Mouse (Mus musculus): ENCODE measurements around the gene Fam83g.

Gene Fam83g

GRCm38 (mm10) chr11:61652216-61652615, 31.7 kb upstream of the Fam83g start:
- DNase-seq (ENCODE audit: low spot score) = no peak

- no peak for DNase-seq (ENCODE audit: low spot score)
These were observed 31.0 kb upstream of the Fam83g start, which contains the start of gene Grap for GRCm38 (mm10) chr11:61652686-61653447. TSS of gene Grap (plus strand) at chr11:61653265.

DNA sequence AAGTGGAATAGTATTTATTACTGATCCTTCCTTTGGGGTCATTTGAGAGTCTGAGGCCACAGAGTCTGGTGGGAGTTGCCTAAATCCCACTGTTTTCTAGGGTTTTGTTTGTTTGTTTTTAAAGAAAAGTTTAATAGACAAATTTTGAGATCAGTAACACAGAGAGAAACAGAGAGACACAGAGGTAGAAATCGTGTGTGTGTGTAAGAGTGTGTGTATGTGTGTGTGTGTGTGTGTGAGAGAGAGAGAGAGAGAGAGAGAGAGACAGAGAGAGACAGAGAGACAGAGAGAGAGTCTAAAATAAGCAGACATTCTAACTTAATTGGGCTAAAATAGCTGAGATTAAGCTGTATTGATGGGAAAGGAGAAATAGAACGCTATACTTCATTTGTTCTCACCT, 30.3 kb upstream of the Fam83g start:
- DNase-seq (ENCODE audit: low spot score) = no peak

DNA sequence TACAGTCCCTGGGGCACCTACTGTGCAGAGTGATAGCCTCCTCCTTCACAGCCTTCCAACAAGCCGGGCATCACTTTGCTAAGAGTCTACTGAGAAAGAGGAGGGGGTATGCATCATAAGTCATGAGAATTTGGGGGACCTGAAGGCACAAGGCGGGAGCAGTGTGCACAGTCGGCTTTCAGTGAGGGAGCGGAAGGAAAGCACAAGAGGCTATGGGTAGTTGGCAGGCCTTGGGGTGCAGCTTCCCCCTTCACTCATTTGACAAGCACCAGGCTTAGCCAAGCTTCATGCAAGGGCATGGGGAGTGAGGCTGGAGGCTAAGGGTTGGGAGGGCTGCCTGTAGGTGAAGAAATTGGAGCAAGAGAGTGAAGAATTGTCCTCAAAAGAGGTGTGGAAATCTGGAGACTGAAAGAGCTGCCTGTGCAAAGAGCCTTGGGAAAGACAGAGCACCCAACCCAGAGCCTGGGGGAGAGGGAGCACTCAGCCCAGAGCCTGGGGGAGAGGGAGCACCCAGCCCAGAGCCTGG, 29.0 kb upstream of the Fam83g start:
- no peak for DNase-seq (ENCODE audit: low spot score)

- DNase-seq (ENCODE audit: low spot score) = no peak
These were observed 28.2 kb upstream of the Fam83g start for GRCm38 (mm10) chr11:61655649-61656048.

DNA sequence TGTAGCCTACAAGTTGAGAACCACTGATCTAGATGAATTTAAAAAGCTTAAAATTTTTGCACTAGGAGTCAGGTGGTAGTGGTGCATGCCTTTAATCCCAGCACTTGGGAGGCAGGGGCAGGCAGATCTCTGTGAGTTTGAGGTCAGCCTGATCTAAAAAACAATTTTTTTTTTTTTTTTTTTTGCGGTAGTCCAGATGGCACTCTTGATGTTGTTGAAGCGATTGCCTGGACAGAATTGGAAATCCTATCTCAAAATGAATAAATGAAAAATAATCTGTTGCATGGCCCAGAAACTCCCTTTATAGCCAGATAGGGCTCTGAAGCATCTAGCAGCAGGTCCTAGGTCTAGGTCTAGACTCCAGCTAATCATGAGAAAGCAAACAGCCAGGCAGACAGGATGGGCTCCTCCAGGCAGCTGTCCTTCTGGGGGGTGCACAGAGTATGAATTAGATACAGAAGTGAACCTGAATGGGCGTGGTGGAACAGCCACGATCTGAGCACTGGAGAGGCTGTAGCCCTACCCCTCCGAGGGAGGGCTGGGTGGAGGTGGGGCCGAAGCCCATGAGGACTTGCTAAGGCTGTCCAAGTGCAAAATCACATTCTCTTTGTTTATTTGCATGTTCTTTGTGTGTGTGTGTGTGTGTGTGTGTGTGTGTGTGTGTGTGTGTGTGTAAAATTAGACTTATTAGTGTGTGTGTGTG, 27.6 kb upstream of the Fam83g start:
- no peak for DNase-seq (ENCODE audit: low spot score)

GRCm38 (mm10) chr11:61657432-61657831, 26.5 kb upstream of the Fam83g start:
- no peak for DNase-seq (ENCODE audit: low spot score)

DNA sequence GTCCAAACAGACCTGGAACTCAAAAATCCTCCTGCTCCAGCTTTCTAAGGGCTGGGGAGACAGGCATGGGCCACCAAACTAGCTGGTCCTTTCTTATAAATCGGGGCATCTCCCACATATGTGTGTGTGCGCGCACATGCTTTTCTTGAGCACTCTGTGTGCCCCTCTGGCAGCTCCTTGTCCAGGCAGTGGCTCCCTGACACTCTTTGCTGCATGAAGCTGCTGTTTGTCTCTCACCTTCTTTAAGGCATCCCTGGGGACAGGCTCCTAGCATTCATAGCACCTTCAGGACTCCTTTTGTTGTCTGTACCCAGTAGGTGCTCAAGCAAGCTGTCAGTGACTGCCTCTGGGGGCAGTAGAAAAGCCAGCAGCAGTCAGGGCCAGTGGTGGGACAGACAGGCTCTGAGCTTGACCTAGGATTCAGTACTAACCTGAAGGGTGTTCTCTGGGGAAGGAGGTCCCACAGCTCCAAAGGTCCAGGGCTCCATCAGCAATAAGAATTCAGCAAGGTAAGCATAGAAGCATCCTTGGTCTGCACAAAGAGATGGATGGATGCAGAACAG, 25.4 kb upstream of the Fam83g start:
- no peak for DNase-seq (ENCODE audit: low spot score)

- no peak for DNase-seq (ENCODE audit: low spot score)
These were observed 24.7 kb upstream of the Fam83g start for GRCm38 (mm10) chr11:61659011-61659858.

- DNase-seq (ENCODE audit: low spot score) = no peak
These were observed 23.9 kb upstream of the Fam83g start for GRCm38 (mm10) chr11:61660001-61660400.

DNA sequence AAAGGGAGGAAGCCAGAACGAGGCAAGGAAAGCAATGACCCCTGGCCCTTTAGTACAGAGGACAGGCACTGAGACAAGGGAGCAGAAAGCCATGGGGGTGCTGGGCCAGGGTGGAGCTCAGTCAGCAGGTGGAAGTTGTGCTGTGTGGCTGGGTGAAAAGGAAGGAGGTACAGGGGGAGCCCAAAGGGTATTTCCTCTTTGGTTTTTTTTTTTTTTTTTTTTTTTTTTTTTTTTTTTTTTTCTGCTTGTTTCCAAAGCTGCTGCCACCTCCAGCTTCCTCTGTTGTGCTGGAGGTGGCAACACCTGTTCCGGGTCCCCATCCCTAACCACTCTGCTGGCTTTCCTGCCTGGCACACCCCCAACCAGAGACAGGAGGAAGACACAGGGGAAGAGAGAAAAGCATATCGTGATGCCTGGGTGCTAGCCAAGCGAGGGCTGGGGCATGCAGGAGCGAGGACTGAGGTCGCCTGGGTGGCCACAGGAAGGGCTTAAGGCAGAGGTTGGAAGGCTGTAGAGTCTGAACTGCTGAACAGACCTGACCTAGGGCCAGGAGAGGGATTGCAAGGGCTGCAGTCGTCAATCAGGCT, 23.0 kb upstream of the Fam83g start:
- no peak for DNase-seq (ENCODE audit: low spot score)

GRCm38 (mm10) chr11:61662189-61662588, 21.7 kb upstream of the Fam83g start:
- no peak for DNase-seq (ENCODE audit: low spot score)

DNA sequence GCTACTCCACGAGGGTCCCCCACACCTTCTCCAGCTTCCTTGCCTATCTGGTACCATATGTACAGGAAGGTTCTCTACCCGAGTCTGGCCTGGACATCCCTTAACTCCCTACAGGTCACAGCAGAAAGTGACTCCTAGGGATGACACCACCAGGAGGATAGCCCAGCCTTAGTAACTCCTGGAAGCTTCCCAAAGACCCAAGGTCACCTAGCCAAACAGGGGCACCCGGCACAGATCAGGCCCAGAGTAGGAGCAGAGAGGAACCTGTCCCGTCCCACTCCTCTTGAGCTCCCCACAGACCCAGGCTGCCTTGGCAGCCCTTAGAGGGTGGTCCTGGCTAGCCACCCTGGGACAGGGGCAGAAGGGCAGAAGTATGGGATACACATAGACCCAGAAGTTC, 18.5 kb upstream of the Fam83g start:
- no peak for DNase-seq (ENCODE audit: low spot score)

DNA sequence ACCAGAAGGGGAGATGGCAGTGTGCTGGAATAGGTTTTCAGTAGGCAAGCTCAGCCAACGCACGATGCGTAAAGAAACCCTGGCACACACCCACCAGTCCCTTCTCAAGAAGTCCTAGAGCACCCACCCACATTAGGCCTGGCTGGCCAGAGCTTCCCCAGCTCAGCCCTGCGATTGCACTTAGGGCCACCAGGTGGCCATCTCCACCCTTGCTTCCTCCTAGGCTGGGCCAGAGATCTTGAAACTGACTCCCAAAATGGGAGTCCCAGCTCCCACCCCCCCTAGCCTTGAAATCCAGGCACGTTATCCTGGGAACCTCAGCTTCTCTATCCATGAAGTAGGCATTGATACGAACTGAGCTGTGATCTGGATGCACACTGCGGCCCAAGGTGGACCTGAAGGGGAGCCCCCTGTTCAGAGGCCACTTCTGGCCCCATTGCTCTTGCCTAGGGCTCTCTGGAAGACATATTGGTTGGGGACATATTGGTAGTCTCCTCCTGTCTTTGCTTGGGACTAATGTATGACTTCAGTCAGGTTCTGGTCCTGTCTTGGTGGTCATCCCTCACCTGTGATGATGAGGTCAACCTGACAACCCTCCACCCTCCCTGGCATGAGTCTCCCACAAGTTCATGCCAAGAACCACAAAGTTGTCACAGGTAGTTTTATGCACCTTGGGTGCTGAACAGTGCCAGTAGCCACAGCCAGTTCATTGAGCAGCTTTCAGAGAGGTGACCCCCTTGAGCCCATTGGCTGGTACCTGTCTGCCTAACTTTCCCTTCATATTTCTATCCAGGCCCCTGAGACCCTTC, 17.7 kb upstream of the Fam83g start:
- no peak for DNase-seq (ENCODE audit: low spot score)

GRCm38 (mm10) chr11:61667248-61667647, 16.6 kb upstream of the Fam83g start:
- no peak for DNase-seq (ENCODE audit: low spot score)

- no peak for DNase-seq (ENCODE audit: low spot score)
These were observed 16.1 kb upstream of the Fam83g start for GRCm38 (mm10) chr11:61667782-61668181.

DNA sequence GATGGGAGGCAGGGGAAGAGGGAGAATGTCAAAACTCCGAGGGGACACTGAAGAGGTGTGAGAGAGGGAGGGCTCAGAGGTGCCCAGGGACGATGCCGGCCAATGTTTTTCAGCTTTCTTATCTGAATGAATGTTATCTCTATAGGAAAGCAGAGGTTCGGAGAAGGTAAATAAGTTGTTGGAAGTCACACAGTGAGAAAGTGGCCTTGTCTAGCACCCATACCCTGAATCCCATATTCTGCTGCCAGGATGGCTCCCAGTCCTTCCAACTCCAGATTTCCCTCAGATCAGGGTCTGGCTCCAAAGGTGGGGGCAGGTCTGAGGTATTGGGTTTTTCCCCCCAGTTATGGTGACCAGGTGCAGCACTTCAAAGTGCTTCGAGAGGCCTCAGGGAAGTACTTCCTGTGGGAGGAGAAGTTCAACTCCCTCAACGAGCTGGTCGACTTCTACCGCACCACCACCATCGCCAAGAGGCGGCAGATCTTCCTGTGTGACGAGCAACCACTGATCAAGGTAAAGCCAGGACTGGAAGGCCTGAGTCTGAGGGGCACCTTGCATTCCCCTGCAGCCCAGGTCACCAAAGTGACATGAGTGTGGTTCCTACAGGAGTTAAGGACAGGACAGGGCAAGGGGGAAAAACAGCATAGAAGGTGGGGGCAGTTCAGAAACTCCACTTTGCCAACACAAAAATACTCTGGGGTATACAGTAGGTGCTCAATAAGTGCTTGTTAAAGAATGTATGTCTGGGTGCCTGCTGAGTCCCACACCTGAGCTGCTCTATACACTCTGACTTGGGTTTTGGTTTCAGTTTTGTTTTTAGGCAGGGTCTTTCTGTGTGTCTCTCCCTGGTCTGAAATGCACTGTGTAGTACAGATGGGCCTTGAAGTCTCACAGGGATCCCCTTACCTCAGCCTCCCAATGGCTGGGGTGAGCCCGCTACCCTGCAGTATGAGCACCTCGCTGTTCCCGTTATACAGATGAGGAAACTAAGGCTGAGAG, 14.1 kb upstream of the Fam83g start:
- no peak for DNase-seq (ENCODE audit: low spot score)

DNA sequence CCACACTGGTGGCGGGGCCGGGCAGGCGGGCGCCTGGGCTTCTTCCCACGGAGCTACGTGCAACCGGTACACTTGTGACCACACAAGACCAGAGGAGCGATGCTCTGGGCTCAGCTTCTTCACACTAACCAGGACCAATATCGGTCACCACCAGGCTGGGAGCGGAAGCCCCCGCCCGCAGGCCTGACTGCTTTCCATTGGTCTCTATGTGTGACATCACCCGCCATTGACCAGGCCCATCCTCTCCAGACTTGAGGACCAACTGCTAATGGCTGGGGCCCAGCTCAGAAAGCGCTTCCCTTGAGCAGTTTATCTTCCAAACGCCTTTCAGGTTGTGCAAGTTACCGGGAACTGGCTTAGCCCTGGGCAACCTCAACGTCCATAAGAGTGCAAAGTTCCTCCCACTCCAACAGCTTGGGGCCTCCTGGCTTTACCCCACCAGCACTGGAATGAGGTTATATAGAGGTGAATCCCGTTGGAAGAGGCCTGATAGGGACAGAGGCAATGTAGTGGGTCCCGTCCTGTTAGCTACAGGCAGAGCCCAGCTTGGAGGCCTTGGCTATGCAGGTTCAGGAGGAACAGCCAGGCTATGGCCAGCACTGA, 12.0 kb upstream of the Fam83g start:
- DNase-seq (ENCODE audit: low spot score) = no peak

DNA sequence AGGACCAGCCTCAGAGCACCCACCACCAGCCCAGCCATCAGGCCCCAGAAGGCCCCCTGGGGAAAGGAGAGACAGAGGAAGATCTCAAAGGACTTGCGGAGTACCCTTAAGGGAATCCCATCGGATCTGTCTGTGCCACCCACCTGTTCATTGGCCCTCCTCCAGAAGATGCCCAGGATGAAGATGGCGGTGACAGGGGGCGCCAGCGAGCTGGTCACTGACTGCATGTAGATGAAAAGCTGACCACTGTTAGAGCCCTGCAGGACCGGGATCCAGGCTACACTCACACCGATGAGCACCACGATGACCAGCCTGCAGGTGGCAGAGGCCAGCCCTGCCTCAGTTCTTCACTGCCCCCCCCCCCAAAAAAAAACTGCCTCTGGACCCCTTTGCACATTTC, 10.2 kb upstream of the Fam83g start:
- DNase-seq (ENCODE audit: low spot score) = no peak
